Mouse (Mus musculus) gastrocnemius, adult 18-20 months (tissue): ENCODE measurements around the gene Cox11. TPM values are rescaled to one million over a fixed set of nuclear protein-coding genes. Genes with fewer than 3 reads are reported as not detected.

Source experiments
- DNase-seq: peaks from one replicate; pipeline ENCODE4 v3.0.0; 2021; ENCODE audit warnings: low spot score
- long read RNA-seq, 2 experiments: library from polyadenylated mRNA; stranded (forward); transcript quantifications; one replicate each; pipeline ENCODE4 v2.0.0; 2021
- total RNA-seq, 2 experiments: library from RNA; stranded (reverse); gene quantifications; 2 replicates each; pipeline ENCODE4 v1.2.3; 2021

The Cox11 gene
- total RNA-seq, result 10 to 100 TPM; 22.1 to 23.6 TPM
- long read RNA-seq, experiment 1, transcript Cox11-201 (4 exons, 1,224 nt), result major isoform, 32 of 35 reads
- long read RNA-seq, experiment 1, partial matches to known transcripts, result 0 of 35 reads
- long read RNA-seq, experiment 1, other reads (novel, unspliced or antisense), result 3 of 35 reads
- long read RNA-seq, experiment 2, transcript Cox11-201 (4 exons, 1,224 nt), result major isoform, 26 of 31 reads
- long read RNA-seq, experiment 2, partial matches to known transcripts, result 1 of 31 reads
- long read RNA-seq, experiment 2, other reads (novel, unspliced or antisense), result 4 of 31 reads

GRCm38 (mm10) chr11:90637440-90638311 lies at the start of gene Cox11, which contains the start of gene Stxbp4:
TSS of gene Cox11 (plus strand) at chr11:90638173.
TSS of gene Stxbp4 (minus strand) at chr11:90638084.
- DNase-seq, result peak; percentile 90

DNA sequence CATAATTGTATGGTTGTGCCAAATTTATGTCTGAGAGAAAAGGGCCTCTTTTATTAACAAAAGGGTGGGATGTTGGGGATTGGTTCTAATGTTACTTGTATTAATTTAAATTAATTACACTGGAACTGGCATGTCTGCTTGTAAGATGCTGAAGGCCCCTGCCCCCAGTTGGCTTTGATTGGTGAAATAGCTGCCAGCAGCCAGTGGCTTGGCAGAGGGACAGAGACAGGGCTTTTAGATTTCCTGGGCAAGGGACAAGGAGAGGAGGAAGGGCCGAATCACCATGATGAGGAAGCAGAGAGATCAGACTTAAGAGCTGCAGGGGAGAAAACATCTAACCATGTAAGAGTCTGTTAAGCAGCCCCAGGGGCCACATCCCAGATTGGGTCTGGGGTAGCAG lies 47.0 kb upstream of the Cox11 start:
- no peak for DNase-seq

GRCm38 (mm10) chr11:90595826-90596225 lies 42.1 kb upstream of the Cox11 start:
- no peak for DNase-seq

GRCm38 (mm10) chr11:90603066-90603465 lies 34.9 kb upstream of the Cox11 start:
- no peak for DNase-seq

DNA sequence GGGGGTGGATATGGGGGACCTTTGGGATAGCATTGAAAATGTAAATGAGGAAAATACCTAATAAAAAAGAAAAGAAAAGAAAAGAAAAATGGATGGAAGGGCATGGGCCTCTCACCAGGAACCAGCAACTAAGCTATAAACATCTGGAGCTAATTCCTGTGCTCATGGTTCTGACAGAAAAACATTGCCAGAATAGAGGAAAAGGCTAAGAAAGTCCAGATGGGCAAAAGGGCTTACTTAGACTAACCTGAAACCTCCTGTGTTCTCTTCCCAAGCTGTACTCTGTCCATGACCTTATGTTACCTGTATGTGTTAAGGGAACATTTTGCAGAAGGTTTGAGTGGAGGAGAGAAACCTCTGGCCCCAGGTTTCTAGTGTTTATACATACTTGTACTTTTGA lies 25.9 kb upstream of the Cox11 start:
- DNase-seq, result no peak

GRCm38 (mm10) chr11:90614743-90615142 lies 23.2 kb upstream of the Cox11 start:
- no peak for DNase-seq

DNA sequence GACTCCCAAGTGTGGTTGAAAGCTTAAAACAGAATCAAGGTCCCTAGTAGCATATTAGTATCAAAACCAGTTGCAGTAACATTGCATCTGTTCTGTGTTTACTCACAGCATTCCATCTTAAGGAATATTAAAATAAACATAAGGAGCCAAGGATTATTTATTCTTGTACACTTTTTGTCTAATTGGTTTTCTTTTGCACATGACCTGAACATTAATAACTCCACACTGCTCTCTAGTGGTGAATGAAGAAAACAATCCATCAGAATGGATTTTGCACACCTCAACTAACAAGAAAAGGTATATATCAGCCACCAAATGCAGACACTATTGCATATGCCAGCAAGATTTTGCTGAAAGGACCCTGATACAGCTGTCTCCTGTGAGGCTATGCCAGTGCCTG lies 21.5 kb upstream of the Cox11 start:
- DNase-seq, result no peak

DNA sequence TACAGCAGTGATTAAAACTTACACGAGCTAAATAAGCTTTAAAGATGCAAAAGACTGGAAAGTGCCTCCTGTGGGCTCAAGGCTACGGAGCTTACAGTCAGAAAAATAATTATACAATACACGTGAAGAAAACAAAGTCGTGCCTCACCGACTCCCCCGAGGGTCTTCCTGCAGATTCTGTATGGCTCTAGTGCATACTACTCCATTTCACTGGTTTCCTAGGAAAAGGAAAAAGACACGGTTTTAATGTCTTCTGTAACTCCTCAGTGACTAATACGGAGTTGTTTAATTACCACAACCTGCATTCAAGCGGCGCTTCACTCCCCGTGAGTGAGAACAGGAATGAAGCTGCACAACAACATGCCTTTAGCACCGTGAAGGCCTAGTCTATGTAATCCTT lies 15.9 kb upstream of the Cox11 start:
- DNase-seq, result no peak

DNA sequence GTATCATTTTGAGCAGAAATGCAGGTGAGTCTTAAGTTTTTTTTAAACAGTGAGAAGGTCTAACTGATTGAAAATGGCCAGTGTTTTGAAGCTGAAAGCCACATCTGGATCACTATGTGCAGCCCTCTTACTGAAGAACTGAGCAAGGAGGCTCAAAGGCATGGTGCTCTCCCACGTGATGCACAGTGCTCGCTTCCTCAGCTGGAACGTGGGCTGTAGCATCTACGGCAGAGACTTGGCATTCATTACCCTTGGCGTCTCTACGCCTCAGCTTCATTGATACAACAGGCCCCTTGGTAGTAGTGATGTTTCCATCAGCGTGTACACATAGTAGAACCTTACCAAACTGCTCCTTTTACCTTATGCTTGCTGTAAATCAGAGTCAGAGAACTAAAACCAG lies 15.5 kb upstream of the Cox11 start:
- DNase-seq, result no peak

DNA sequence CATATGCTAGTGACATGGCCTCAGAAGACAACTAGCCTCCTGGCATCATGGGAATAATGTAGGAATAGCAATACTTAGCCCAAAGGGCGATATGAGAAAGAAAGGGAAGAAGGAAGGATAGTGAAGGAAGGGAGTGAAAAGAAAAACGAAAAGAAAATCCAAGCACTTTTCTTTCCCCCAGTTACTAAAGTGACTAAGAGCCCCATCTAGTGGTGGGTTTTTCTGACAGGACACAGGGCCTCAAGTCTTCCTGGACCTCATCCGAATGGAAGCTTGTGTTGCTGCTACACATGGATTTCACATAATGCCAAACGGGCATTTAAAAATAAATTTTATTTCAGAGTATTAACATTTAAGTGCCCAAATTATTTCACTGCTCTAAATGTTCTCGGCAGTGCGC lies 14.5 kb upstream of the Cox11 start:
- DNase-seq, result peak; percentile 55

- DNase-seq, result no peak
Observed at GRCm38 (mm10) chr11:90625174-90625573, 12.8 kb upstream of the Cox11 start.

GRCm38 (mm10) chr11:90627751-90628150 lies 10.2 kb upstream of the Cox11 start:
- DNase-seq, result no peak

GRCm38 (mm10) chr11:90632480-90632879 lies 5.5 kb upstream of the Cox11 start:
- peak; percentile 30 for DNase-seq

- DNase-seq, result peak; percentile 63
Observed at GRCm38 (mm10) chr11:90634661-90635060, 3.3 kb upstream of the Cox11 start.

DNA sequence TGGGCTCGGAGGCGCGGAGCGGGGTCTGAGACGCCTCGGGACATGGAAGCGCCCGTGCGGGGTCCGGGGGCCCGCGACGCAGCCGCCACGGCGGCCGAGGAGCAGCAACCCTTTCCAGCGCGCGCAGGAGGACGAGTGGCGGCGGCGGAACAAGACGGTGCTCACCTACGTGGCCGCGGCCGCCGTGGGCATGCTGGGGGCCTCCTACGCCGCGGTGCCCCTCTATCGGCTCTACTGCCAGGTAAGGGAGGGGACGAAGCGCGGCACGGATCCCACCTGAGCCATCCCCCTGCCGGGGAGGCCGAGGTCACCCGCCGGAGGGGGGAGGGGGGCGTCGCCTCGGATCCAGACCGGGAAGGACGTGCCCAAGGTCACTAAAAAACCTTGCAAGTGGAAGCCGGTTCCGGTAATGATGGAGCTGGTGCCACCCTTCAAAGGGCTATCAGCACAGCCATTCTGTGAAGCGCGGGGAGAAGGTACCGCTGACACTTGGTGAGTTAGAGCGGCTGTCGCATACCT lies 398 bp downstream of the Cox11 start:
- DNase-seq, result peak; percentile 29

- DNase-seq, result no peak
Observed at GRCm38 (mm10) chr11:90649777-90650176, 11.8 kb downstream of the Cox11 start.

- no peak for DNase-seq
Observed at GRCm38 (mm10) chr11:90650231-90650885, 12.4 kb downstream of the Cox11 start.

GRCm38 (mm10) chr11:90652603-90653002 lies 14.6 kb downstream of the Cox11 start:
- DNase-seq, result no peak

DNA sequence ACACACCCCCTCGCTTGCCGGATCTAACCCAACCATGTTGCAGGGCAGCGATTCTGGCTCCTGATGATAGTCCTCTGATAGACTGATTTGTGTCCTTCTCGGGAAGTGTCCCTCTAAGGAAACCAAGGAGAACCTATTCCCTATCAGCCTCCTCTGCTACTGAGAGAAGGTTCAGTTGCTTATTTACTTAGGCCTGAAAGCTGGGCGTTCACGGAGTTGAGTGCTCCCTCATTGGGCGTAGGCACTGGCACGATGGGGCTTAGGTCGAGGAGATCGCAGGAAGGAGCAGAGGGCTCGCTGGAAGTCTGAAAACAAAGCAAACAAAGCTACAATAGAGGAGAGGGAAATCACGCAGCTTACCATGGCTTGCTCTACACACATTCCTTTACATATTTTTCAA lies 19.6 kb downstream of the Cox11 start:
- no peak for DNase-seq

- DNase-seq, result no peak
Observed at GRCm38 (mm10) chr11:90660662-90661061, 22.7 kb downstream of the Cox11 start.

- no peak for DNase-seq
Observed at GRCm38 (mm10) chr11:90663052-90663451, 25.1 kb downstream of the Cox11 start.
